Mouse (Mus musculus) myocyte (in vitro differentiated cells): Measurements from ENCODE around the gene Prr14l. TPM values are rescaled to one million over a fixed set of nuclear protein-coding genes. Genes with fewer than 3 reads are reported as not detected.
"Not testable (repeated sequence)": the region's sequence is repeated elsewhere in the genome, so short reads cannot be mapped to it uniquely, and the experiment has no call there.

Experiments
- H3K27me3 ChIP-seq: one replicate; pipeline ENCODE4 v1.6.1; 2011; ENCODE audit not compliant: control insufficient read depth, insufficient read depth, insufficient read length
- H3K36me3 ChIP-seq: one replicate; pipeline ENCODE4 v1.6.1; 2011; ENCODE audit not compliant: control insufficient read depth, insufficient read depth
- H3K4me2 ChIP-seq: one replicate; pipeline ENCODE4 v1.6.1; 2011; ENCODE audit warnings: low read depth, control low read depth
- H3K4me3 ChIP-seq: one replicate; pipeline ENCODE4 v1.5.1; 2011; ENCODE audit warnings: mild to moderate bottlenecking, control low read depth, moderate library complexity
- H3K79me2 ChIP-seq: one replicate; pipeline ENCODE4 v1.6.1; 2011; ENCODE audit not compliant: control insufficient read depth, insufficient read depth
- H3ac ChIP-seq: one replicate; pipeline ENCODE4 v1.6.1; 2011; ENCODE audit not compliant: control insufficient read depth, insufficient read length
- CEBPB ChIP-seq: IDR thresholded peaks from 2 replicates; pipeline ENCODE4 v1.6.1; 2011; ENCODE audit warnings: mild to moderate bottlenecking, moderate library complexity; ENCODE audit not compliant: poor library complexity, insufficient read depth, severe bottlenecking
- E2F4 ChIP-seq: IDR thresholded peaks from one replicate; pipeline ENCODE4 v1.6.1; 2011; ENCODE audit warnings: mild to moderate bottlenecking, control low read depth, moderate library complexity; ENCODE audit not compliant: insufficient read depth
- MAX ChIP-seq: IDR thresholded peaks from one replicate; pipeline ENCODE4 v1.6.1; 2011; ENCODE audit warnings: low read depth, mild to moderate bottlenecking, control low read depth
- MYOD1 ChIP-seq, 3 experiments: IDR thresholded peaks; one replicate each; pipeline ENCODE4 v1.6.1; 2011; ENCODE audit warnings: control low read depth in 2 of 3, low read depth in 2 of 3, mild to moderate bottlenecking in 2 of 3, moderate library complexity in 1 of 3; ENCODE audit not compliant: insufficient read length in 2 of 3, control insufficient read depth in 1 of 3
- MYOG ChIP-seq, 3 experiments: IDR thresholded peaks; one replicate each; pipeline ENCODE4 v1.6.1; 2011; ENCODE audit warnings: control low read depth in 2 of 3, low read depth in 2 of 3, mild to moderate bottlenecking in 2 of 3; ENCODE audit not compliant: insufficient read length in 2 of 3, control insufficient read depth in 1 of 3, insufficient read depth in 1 of 3
- POLR2A ChIP-seq: IDR thresholded peaks from one replicate; pipeline ENCODE4 v1.6.1; 2011; ENCODE audit warnings: low read depth, mild to moderate bottlenecking, control low read depth, moderate library complexity; ENCODE audit not compliant: insufficient read length
- POLR2AphosphoS2 ChIP-seq: IDR thresholded peaks from one replicate; pipeline ENCODE4 v1.6.1; 2011; ENCODE audit warnings: low read depth, control low read depth; ENCODE audit not compliant: insufficient read length
- REST ChIP-seq: IDR thresholded peaks from one replicate; pipeline ENCODE4 v1.6.1; 2011; ENCODE audit warnings: mild to moderate bottlenecking, control low read depth, moderate library complexity; ENCODE audit not compliant: insufficient read depth, insufficient read length
- SRF ChIP-seq: IDR thresholded peaks from one replicate; pipeline ENCODE4 v1.6.1; 2011; ENCODE audit warnings: low read depth; ENCODE audit not compliant: control insufficient read depth, insufficient read length
- TCF12 ChIP-seq: IDR thresholded peaks from one replicate; pipeline ENCODE4 v1.6.1; 2011; ENCODE audit warnings: mild to moderate bottlenecking, control low read depth; ENCODE audit not compliant: poor library complexity, insufficient read depth, severe bottlenecking
- TCF3 ChIP-seq: IDR thresholded peaks from one replicate; pipeline ENCODE4 v1.6.1; 2011; ENCODE audit warnings: low read depth, control low read depth; ENCODE audit not compliant: insufficient read length
- USF1 ChIP-seq: IDR thresholded peaks from one replicate; pipeline ENCODE4 v1.6.1; 2011; ENCODE audit warnings: low read depth, mild to moderate bottlenecking, control low read depth, moderate library complexity
- polyA plus RNA-seq: library from polyadenylated mRNA; unstranded; fragments of >200 nt; fragmentation: generic; extraction: Trizol; gene quantifications from one replicate; pipeline ENCODE4 v1.2.1, GENCODE M21; 2012; ENCODE audit warnings: missing spikeins

Gene Prr14l
- polyA plus RNA-seq, 1 experiment = 4.7 TPM

GRCm38 (mm10) chr5:32834497-32834896 is 19.6 kb downstream of the Prr14l start:
- no peak for TF ChIP-seq SRF
- TF ChIP-seq CEBPB = no peak
- no peak for TF ChIP-seq MYOG (IDR thresholded peaks at IDR 0.05; ENCODE audit: control insufficient read depth in 1 of 3, insufficient read depth in 1 of 3, insufficient read length in 2 of 3, low read depth in 2 of 3)
- no peak for TF ChIP-seq POLR2A
- no peak for TF ChIP-seq MYOD1 (IDR thresholded peaks at IDR 0.05; ENCODE audit: control insufficient read depth in 1 of 3, insufficient read length in 2 of 3, low read depth in 2 of 3)
- TF ChIP-seq TCF3 = no peak
- TF ChIP-seq TCF12 = no peak
- TF ChIP-seq POLR2AphosphoS2 = no peak
- TF ChIP-seq USF1 = no peak
- no peak for TF ChIP-seq E2F4
- Histone ChIP-seq H3K79me2 (no peaks in the 10 kb centered on the region), H3K36me3 (peaks cover 40% of the 10 kb centered on the region), H3ac (no peak overlapping the region), H3K4me2 (no peak overlapping the region), H3K27me3 (no peaks in the 10 kb centered on the region), H3K4me3 (no peak overlapping the region)

DNA sequence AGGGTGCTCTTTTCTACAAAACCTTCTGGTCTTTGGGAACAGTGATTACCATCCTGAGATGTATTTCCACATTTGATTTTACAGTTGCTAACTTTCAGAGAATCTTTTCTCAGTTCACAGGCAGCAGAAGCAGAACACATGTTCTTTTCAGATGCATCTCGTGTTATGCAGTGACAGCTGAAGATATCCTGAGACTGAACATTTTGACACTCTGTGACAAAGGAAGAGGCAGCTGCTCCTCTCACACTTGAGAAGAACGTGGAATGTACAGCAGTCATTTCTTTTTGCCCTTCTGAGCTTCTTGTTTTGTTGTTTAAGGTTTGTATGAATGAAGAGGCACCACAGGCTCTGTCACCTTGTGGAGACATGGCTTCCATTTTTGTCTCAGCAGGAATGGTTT is 24.0 kb downstream of the Prr14l start:
- H3K4me3 ChIP-seq = no peak overlapping the region
- no peak overlapping the region for H3K4me2 ChIP-seq
- peaks cover 30% of the 10 kb centered on the region for H3K36me3 ChIP-seq
- no peaks in the 10 kb centered on the region for H3K79me2 ChIP-seq
- no peak overlapping the region for H3ac ChIP-seq
- no peaks in the 10 kb centered on the region for H3K27me3 ChIP-seq
- TF ChIP-seq MYOD1 (IDR thresholded peaks at IDR 0.05; ENCODE audit: control insufficient read depth in 1 of 3, insufficient read length in 2 of 3, low read depth in 2 of 3) = peak; percentile 41 to 70 (median 69)
- TF ChIP-seq MAX = no peak
- TF ChIP-seq MYOG (IDR thresholded peaks at IDR 0.05; ENCODE audit: control insufficient read depth in 1 of 3, insufficient read depth in 1 of 3, insufficient read length in 2 of 3, low read depth in 2 of 3) = peak in 1 of 3 experiments; percentile 67
- no peak for TF ChIP-seq TCF12

DNA sequence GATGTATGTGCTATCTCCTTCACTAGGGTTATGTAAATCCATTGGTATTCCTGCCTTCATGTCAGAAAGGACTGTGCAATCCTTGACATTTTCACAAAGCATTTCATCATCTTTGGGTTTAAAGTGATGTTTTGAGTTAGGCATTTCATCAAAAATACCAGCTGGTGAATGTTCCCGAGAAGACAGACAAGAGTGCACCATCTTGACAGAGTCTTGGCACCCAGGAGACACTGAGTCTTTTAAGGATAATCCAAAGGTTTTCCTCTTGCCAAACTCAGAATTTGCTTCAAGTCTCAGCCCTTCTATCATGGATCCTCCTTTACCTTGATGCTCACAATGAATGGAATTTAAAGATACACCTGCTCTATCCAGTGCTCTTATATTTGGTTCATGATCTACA is 25.3 kb downstream of the Prr14l start:
- not testable (repeated sequence) for H3ac ChIP-seq, H3K4me2 ChIP-seq, H3K27me3 ChIP-seq, H3K4me3 ChIP-seq, H3K79me2 ChIP-seq
- H3K36me3 ChIP-seq = peaks cover 28% of the 10 kb centered on the region

- Histone ChIP-seq H3K79me2 (no peaks in the 10 kb centered on the region), H3K4me2 (no peak within 1 kb of the TSS), H3K36me3 (peaks cover 26% of the 10 kb centered on the region), H3ac (no peak within 1 kb of the TSS), H3K4me3 (no peak within 1 kb of the TSS), H3K27me3 (no peaks in the 10 kb centered on the region)
- TF ChIP-seq MAX = no peak
These were observed 27.0 kb downstream of the Prr14l start, which contains the start of gene Gm20671 for GRCm38 (mm10) chr5:32827009-32827408. Gene Gm20671 (minus strand): TSS chr5:32827109.

- TF ChIP-seq REST (no peak), POLR2A (no peak), MAX (no peak), E2F4 (no peak), TCF12 (no peak)
- no peak overlapping the region for H3K4me3 ChIP-seq
- H3K36me3 ChIP-seq = peaks cover 24% of the 10 kb centered on the region
- no peaks in the 10 kb centered on the region for H3K27me3 ChIP-seq
- H3ac ChIP-seq = no peak overlapping the region
- H3K4me2 ChIP-seq = no peak overlapping the region
- H3K79me2 ChIP-seq = no peaks in the 10 kb centered on the region
These were observed 33.6 kb downstream of the Prr14l start for GRCm38 (mm10) chr5:32820471-32820870.

- TF ChIP-seq REST = no peak
- no peak for TF ChIP-seq MAX
- TF ChIP-seq POLR2A = no peak
- TF ChIP-seq USF1 = no peak
- no peak for TF ChIP-seq POLR2AphosphoS2
- TF ChIP-seq E2F4 = no peak
- TF ChIP-seq SRF = no peak
- TF ChIP-seq MYOD1 (IDR thresholded peaks at IDR 0.05; ENCODE audit: control insufficient read depth in 1 of 3, insufficient read length in 2 of 3, low read depth in 2 of 3) = no peak
- TF ChIP-seq TCF3 = no peak
- no peak for TF ChIP-seq TCF12
- no peak for TF ChIP-seq MYOG (IDR thresholded peaks at IDR 0.05; ENCODE audit: control insufficient read depth in 1 of 3, insufficient read depth in 1 of 3, insufficient read length in 2 of 3, low read depth in 2 of 3)
- TF ChIP-seq CEBPB = no peak
- Histone ChIP-seq H3K79me2 (no peaks in the 10 kb centered on the region), H3K4me3 (no peak overlapping the region), H3ac (no peak overlapping the region), H3K4me2 (no peak overlapping the region), H3K27me3 (no peaks in the 10 kb centered on the region), H3K36me3 (peaks cover 35% of the 10 kb centered on the region)
These were observed 38.7 kb downstream of the Prr14l start for GRCm38 (mm10) chr5:32815396-32815795.

GRCm38 (mm10) chr5:32786454-32786853 is 67.6 kb downstream of the Prr14l start:
- not testable (repeated sequence) for H3K36me3 ChIP-seq, H3K27me3 ChIP-seq, H3K4me2 ChIP-seq, H3ac ChIP-seq, H3K79me2 ChIP-seq
- H3K4me3 ChIP-seq = peak overlapping the region; percentile 58
